Mouse (Mus musculus): ENCODE measurements around the gene Fat1.
A peak's percentile ranks its signal among the peaks of the same experiment; 100 is the strongest.
"Not testable (repeated sequence)": the region's sequence is repeated elsewhere in the genome, so short reads cannot be mapped to it uniquely, and the experiment has no call there.

Fat1 gene

DNA sequence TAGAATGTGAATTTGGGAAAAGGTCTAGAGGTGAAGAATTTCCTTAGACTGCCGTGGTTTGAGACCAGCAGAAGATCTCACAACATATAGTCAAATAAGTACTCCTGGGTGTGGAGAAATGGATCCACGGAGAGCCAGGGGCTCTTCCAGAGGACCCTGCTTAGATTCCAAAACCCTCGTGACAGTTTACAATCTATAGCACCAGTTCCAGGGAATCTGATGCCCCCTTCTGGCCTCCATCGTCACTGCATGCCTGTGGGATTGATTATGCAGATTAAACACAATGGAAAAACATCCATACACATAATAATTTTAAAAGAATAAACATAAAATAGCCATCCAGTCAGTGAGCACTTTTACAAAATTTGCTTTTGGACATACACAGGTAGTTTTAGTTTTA is 75.4 kb downstream of the Fat1 start:
- DNase-seq: peak; percentile 66

DNA sequence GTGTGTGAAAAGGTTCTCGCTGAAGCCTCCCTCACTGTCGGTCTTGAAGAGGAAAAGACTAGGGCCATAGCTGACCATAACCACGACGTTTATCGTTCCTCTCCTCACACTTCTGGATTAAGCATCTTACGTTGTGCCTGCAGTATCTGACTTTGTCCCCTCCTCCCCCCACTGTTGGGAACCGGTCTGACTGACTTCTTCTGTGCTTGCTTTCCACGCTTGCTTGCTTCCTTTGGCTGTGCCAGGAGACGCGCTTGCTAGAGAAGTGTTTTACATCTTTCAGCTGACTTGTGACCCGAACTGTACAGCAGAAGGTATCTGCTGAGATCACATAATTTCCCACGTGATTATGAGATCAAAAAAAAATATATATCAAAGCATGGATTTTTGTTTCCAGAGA is 76.5 kb downstream of the Fat1 start:
- DNase-seq: no peak

DNA sequence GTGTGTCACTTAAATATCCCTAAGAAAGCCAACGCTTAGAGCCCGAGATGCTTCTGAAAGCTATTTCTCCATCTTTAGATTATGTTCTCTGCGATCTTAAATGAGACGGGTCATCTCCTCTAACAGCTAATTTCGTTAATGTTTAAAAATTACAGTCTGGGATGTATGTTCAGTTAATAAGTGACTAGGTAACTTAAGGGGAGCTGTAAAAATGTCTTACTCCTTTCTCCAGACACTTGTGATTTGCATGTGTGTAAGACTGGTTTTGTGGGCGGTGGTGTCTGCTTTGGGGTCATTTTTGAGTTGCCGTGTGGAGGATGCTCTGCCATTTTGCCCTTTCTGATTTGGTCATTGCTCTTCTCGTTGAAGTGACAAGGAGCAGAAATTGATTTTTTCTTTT is 78.6 kb downstream of the Fat1 start:
- DNase-seq: no peak

DNA sequence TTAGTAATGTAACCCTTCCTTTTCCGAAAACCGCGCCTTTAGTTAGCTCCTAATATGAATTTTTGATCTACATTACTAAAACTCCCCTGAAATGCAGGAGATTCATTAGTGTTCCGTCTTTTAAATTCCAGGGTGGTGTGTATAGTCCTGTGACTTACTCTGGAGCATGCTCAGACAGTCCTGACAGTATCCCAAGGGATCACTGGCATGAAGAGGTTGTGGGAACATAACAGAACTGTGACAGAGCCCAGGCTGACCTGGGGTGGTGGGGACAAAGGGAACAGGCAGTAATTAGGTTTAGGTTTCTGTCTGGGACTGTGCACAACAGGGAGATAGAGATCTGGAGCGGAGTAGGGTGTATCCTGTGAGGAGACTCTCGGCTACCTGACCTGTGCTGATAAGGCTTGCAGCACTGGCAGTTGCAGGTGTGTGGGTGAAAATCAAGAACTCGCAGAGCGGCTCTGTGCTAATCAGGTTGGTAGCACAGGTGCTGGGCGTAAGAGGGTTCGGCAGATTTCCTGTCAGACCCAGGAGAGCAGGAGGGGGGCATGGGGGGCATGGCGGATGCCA is 79.3 kb downstream of the Fat1 start:
- no peak for DNase-seq

DNA sequence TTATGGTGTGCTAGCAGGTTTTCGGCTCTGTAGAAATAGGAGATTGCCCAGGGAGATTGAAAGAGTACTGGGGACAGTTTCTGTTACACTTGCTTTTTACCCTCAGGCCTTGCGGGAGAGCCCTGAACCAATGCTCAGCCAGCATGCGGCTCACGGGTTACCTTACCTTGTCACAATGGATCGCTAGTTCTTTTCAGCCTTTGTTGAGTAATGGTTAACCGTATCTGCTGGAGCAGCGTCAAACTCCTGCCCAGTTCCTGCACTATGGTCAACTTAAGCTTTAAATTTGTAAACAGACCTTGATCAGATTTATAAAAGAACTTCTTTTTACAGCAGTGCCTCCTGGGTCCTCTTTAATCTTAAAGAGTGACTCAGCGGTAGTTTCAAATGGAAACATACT is 80.6 kb downstream of the Fat1 start:
- no peak for DNase-seq

DNA sequence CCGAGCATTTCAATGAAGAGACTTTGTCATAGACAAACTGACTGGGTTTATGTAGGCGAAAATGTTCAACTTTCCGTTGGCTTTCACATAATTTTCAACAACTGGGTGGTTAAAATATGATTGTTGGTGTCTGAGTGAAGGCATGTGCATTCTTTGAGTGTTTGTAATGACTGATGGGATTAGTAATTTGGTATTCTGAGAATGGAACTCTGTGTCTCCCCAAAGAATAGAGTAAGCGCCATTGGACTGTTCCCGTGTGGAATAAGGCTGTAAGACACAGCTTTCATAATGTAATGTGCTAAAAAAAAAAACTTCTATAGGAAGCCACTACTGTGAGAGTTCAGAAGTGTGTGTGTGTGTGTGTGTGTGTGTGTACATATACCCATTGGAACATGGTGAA is 84.0 kb downstream of the Fat1 start:
- DNase-seq: no peak

DNA sequence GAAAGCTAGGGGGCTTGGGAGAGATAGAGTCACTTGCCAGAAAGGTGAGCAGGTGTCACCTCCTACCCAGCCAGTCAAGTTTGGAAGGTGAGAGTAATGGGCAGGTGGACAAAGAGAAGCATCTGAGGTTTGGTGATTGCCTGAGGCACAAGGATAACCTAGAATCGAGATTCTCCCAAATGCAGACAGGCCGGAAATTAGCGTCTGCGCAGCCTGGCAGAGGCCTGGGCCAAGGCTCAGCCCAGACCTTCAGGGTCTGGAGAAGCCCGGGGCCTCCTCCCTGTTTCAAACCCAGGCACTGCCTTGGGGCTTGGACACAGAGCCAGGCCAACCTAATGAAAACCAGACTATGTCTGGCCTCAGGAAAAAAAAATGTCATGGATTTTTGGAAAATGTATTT is 85.9 kb downstream of the Fat1 start:
- no peak for DNase-seq

DNA sequence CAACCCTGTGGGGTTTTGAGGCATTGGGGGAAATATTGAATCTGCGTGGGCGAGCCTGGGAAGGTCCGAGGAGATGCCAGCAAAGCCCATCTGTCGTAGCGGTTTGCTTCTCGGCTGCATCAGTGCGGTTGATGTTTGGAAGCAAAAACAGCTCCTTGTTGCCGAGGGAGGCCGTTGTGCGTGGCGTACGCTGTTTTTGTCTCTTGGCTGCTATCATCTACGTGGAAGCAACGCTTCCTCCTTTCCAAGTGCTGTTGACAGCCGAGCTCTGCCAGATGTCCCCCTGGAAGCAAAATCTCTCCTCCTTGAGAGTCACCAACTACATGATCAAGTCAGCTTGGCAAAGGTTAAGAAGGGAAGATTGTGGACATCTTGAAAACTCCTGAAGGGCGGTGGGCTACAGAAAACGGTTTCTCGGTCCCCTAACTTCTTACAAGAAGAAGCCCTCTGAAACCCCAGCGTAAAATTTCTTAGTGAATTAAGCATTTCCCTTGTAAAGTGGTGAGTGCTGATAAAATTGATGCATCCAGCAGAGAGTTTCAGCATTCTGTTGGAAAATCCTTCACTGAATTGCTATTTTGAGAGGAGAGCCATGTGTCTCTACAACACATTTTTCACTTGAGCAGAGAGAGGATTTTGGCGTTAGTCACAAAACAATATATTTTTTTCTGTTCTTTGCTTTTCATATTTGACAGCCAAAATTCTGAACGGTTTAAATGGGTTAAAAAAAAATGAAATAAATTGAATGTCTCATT is 86.8 kb downstream of the Fat1 start:
- no peak for DNase-seq

DNA sequence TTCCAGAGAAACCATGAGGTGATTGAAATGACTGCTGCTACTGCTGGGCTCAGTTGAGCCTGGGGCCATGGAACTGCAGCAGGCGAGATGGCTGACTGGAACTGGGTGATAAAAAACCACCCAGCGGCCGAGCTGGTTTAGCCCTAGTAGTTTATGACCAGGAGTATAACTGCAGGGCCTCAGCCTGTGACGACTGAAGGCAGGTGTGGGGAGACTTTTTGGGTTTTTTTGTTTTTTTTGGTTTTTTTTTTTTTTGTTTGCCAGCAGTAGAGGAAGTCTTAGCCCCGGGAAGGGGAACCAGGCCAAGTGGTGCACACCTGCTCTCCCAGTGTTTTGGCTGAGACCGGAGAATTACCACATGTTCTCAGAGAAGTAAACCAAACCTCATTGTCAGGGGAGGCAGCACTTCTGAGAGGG is 92.8 kb downstream of the Fat1 start:
- no peak for DNase-seq

DNA sequence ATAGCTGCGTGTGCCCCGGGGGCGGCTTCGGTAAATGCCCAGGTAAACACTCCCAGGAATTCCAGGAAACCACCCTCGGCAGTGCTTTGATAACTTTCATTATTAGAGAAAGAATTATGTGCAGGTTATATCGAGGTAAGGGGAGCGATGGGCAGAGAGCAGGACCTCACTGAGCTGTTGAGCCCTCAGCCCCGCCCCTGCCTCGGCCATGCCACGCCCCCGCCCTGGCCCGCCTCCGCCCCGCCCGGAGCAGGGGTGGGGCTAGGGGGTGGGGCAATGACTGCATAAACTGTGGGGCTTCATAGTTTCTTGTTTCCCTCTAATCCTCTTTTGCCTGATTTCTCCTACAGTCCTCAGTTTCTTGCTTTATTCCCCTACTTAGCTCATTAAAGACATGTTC is 103.1 kb downstream of the Fat1 start:
- no peak for DNase-seq

DNA sequence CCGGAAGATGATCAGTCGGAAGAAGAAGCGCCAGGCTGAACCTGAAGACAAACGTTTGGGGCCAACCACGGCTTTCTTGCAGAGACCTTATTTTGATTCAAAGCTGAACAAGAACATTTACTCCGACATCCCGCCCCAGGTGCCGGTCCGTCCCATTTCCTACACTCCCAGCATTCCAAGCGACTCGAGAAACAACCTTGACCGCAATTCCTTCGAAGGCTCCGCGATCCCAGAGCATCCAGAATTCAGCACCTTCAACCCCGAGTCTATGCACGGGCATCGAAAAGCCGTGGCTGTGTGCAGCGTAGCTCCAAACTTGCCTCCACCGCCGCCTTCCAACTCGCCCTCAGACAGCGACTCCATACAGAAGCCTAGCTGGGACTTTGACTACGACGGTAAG is 108.9 kb downstream of the Fat1 start:
- no peak for DNase-seq

DNA sequence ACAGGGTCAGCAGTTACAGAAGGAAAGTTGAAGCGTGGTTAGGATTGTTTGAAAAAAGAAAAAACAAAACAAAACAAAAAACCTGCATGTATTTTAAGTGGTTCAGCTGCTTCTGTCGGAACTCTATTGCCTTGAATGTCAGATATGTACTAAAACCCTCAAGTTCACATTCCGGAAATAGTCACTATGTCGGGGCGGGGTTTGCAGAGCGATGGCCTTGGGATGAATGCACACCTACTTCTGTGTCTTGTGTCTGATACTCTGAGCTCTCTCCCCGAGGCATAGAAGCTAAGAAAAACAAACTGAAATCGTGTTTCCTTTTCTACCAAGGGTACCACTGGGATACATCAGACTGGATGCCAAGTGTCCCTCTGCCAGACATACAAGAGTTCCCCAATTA is 115.2 kb downstream of the Fat1 start:
- DNase-seq: no peak

DNA sequence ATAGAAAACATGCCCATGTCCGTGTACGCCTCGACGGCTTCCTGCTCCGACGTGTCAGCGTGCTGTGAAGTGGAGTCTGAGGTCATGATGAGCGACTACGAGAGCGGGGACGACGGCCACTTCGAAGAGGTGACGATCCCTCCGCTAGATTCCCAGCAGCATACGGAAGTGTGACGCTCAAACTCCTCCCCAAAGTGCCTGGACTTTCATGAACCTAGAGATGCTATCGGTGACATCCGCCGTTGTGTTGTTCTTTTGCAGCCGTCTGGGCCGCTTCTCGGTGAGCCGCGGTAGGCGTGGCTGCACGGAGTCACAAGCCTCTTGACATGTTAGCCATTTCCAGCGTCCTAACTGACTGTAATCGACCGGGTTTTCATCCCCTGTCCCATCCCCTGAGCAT is 116.0 kb downstream of the Fat1 start:
- no peak for DNase-seq

DNA sequence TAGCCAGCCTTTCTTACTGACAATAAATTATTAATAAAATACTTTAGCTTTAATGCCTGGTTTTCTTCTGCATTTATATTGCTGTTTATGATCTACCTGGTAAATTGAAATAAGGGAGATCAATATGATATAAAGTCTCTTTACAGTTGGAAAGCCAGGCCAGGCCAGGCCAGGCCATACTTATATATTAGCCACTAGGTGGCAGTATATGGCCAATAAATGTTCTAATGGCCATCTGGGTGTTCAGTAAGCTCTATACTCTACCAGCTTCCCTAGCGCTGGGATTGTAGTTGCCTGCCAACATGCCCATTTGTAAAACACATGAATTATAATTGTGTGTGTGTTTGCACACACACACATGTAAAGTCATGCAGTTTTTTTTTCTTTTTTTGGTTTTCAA is 117.0 kb downstream of the Fat1 start:
- DNase-seq: peak; percentile 61

DNA sequence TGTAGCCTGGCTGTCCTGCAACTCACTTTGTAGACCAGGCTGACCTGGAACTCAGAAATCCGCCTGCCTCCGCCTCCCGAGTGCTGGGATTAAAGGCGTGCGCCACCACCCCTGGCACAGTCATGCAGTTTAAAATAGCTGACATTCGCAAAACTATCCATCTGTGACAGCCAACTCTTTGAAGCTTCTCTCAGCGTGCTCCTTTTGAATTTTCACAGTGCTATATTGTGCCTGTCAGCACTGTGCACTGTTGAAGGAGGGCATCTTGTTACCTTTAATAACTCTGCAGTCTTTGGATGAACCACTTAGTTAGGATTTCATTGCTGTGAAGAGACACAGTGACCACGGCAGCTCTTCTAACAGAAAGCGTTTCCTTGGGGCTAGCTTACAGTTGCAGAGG is 117.4 kb downstream of the Fat1 start:
- DNase-seq: no peak

DNA sequence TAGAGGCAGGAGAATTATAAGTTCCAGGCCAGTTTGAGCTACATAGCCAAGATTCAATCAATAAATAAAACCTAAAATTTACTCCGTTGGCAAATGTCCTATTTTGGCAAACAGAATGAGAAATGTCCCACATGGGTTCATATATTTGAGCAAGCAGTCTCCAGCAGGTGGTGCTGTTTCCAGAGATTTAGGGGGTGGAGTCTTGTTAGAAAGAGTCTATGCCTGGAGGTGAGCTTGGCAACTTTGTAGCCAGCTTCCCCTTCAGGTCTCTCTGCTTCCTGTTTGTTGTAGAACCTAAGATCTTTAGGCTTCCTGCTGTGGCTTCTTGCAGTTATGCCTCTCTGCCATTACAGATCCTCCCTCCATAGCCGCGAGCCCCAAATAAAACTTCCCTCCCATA is 120.3 kb downstream of the Fat1 start:
- DNase-seq: no peak

DNA sequence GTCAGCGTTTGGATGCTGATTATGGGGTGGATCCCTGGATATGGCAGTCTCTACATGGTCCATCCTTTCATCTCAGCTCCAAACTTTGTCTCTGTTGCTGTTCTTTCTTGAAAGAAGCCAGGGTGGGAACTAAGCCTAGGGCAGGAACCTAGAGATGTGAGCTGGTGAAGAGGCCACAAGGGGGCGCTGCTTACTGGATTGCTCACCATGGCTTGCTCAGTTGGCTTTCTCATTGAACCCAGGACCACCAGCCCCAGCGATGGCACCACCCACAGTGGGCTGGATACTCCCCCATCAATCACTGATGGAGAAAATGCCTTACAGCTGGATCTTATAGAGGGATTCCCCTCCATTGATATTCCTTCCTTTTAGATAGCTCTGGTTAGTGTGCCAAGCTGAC is 121.6 kb downstream of the Fat1 start:
- peak; percentile 31 for DNase-seq

DNA sequence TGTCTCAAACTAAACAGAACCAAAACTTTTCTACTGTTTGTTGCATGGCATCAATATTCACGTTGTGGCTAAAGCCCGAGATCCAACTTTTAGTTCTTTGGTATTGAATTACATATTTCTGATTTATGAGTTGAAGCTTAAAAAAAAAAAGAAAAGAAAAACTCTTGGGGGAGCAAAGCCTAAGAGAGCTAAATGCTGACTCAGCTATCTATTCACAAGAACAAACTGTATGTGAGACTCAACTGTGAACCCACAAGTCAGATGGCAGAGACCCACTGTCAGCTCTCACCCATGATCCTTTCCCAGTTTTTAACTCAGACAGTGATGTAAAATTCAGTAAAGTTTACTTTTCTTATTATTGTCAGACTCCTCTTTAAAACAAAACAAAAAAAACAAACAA is 124.8 kb downstream of the Fat1 start:
- DNase-seq: no peak

DNA sequence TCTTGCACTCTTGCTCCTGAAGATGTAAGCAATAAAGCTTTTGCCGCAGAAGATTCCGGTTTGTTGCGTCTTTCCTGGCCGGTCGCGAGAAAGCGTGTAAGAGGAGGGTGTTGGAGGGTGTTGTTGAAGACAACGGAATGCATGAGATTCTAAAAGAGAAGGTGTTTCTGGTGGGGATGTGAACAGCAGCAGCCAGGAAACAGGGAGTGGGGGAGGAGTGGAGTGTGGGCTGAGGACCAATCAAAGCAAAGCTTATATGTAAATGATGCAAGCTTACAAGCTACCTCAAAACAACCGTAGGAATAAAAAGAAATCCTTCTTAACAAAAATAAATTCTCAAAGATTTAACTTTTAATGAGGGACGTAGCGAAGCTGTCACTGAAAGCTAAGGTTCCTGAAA is 127.1 kb downstream of the Fat1 start:
- no peak for DNase-seq

DNA sequence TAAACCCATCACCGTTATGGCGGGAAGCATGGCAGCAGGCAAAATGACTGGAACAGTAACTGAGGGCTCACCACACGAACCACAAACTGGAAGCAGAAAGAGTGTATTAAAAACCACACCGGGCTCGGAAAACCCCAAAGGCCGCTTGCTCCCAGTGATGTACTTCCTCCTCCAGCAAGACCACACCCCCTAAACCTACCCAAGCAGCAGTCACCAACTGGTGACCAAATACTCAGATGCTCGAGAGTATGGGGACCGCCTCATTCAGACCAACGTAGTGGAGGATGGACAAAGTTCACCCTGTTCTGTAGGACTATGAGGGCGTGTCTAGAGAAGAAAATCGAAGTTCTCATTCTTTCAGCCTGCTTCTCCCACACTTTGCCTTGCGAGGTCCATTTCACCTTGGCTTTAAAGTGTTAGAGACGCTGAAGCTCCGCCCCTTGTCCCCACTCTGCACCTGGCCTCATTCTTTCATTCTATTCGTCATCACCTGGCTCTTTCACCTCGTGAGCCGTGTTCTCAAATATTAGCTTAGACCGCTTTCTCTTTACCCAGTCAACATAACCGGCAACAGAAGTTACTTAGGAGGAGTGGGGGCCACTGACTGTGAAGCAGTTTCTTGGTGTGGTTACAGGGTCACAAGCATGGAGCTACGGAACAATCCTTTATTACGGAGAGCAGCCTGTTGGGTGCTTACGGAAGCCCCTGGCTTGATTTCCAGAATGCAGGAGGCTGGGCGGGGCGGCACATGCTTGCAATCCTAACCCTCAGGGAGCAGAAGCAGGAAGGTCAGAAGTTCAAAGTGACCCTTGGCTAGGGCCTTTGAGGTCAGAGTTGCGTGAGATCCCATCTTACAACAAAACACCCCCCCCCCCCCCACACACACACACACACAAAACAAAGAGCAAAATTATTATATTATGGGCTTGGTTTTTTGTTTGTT is 128.0 kb downstream of the Fat1 start:
- DNase-seq: peak; percentile 24

DNA sequence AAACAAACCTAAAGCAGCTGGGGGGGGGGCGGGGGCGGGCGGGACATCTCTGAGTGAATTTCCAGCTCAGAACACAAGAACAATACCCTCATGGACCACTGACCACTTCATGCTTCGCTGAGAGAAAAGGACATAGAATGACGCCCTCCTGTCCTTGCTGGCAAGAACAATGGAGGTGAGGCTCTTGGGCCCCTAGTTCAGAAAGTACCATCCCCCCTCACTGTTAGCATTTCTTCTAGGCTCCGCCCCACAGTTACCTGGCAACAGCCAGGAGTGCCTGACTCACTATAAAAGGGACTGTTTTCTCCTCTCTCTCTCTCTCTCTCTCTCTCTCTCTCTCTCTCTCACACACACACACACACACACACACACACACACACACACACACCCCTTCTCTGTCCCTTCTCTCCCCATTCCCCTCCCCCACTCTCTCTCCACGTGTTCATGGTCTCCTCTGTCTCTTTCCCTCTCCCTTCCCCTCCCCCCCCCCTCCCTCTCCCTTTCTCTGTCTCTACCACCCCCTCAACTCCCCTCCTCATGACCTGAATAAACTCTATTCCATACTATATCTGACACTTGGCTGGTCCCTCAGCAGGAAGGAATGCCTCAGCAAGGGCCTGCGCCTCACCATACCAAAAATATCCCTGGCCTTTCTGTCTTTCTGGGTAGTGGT is 129.1 kb downstream of the Fat1 start:
- peak; percentile 61 for DNase-seq

DNA sequence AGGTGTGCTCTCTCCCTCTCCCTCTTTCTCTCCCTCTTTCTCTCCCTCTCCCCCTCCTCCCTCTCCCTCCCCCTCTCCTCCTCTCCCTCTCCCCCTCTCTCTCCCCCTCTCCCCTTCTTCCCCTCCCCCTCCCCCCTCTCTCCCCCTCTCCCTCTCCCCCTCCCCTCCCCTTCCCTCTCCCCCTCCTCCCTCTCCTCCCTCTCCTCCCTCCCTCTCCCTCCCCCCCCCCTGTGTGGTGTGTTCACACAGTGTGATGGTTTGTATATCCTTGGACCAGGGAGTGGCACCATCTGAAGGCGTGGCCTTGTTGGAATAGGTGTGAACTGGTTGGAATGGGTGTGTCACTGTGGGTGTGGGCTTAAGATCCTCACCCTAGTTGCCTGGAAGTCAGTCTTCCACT is 130.1 kb downstream of the Fat1 start:
- not testable (repeated sequence) for DNase-seq

DNA sequence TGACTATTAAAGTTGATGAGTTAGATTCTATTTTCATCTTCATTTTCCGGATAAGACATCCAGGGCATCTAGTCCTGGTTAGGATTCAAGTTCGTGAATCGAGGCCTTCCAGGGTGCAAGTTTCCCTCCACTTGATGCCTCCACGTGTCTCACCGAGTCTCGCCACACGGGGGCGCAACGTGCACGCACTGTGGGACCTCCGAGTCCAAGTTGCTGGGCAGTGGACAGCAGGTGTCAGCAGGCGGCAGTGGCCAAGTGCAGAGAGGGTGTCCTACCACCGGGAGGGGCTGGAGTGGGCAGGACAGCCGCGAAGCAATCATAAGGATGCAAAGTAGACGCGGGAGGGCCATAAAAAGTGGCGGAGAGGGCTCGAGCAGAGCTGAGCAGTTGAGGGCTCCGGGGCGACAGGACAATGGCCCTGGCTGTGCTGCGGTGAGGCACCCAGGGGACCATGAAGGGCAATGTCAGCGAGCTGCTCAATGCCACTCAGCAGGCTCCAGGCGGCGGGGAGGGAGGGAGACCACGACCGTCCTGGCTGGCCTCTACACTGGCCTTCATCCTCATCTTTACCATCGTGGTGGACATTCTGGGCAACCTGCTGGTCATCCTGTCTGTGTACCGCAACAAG is 133.6 kb downstream of the Fat1 start, which contains the start of gene Mtnr1a:
Gene Mtnr1a (plus strand): TSS at position 379 of the 628 bp plus-strand sequence.
- DNase-seq: peak; percentile 91

Measured in embryo, embryonic 11 days (tissue).